Mouse (Mus musculus): ENCODE measurements around the gene Ankrd40.

Ankrd40 gene

DNA sequence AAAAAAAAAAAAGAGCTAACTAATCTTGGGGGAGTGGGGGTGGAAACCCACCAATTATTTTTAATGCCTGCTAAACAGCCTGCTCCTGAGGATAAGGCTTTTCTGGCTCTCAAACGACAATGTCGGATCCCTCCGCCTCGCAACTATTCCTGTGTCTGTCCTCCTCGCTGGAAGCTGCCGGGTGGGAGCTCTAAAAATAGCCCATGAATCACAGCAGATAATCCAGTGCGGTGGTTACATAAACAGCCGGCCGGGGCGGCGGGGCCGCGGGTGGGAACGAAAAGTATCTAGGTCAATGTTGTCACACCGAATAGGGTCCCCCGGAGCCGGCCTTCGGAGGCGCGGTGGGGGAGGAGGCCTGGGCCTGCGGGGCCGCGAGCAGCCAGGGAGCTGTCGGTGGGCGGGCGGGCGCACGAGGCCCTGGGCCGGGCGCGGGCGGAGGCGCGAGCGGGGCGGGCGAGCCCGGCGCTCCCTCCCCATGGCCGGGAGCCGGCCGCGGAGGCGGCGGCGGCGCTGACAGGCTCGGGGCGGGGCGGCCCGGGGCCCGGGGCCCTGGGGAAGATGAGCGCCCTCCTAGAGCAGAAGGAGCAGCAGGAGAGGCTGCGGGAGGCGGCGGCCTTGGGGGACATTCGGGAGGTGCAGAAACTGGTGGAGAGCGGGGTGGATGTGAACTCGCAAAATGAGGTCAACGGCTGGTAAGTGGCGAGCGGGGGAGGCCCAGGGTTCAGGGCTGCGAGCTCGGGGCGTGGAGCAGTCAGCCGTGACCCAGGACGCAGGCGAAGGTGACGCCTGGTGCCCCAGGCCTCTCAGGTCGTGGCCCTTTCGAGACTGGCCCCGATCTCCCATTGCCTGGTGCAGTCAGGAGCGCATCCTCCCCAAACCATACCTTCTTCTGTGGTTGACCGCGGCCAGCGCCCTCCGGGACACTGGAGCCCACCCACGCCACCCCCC is at the start of gene Ankrd40:
Gene Ankrd40 (plus strand): TSS at position 309 of the 951 bp plus-strand sequence.
- peak; percentile 95 for DNase-seq (ENCODE audit: low read depth, low spot score)

GRCm38 (mm10) chr11:94281199-94282181 is 46.3 kb upstream of the Ankrd40 start, which contains the start of gene Gm21885:
Gene Gm21885 (plus strand): TSS chr11:94281873.
- DNase-seq (ENCODE audit: low read depth, low spot score) = no peak

DNA sequence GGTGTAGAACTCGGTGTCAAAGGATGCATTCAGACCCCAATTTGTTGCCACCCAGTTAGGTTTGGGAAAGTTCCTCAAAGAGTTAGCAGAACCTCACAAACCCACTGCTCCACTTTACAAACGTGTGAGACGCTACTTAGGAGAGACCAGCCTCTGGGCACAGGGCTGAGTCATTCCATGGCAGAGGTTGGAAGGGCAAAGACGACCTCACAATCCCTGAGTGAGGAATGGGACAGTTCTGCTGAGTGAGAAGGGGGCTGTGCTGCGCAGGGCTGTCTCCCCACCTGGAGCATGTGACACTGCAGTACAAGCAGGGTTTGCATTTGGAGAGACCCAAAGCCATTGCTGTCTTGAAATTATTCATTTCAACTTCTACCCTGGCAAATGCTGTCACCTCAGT is 45.5 kb upstream of the Ankrd40 start:
- no peak for DNase-seq (ENCODE audit: low read depth, low spot score)

DNA sequence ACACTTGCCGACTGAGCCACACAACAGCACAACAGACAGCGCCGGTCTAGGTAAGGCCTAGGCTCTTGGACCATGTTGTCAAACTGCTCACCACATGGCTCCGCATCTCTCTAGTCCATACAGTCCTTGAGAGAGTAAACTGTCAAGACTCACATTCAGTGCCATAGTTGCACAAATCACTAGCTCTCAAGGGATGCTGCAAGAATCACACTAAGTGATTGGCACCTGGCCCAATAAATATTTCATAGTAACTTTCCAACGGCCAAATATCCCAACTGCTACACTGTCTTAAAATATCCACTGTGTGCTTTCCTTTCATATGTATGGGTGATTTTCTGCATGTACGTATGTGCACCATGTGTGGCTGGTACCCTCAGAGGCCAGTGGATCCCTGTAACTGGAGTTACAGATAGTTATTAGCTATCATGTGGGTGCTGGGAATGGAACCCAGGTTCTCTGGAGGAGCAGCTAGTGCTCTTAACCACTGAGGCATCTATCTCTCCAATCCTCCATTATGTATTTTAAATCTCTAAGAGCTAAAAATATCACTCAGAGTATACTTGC is 44.2 kb upstream of the Ankrd40 start:
- no peak for DNase-seq (ENCODE audit: low read depth, low spot score)

DNA sequence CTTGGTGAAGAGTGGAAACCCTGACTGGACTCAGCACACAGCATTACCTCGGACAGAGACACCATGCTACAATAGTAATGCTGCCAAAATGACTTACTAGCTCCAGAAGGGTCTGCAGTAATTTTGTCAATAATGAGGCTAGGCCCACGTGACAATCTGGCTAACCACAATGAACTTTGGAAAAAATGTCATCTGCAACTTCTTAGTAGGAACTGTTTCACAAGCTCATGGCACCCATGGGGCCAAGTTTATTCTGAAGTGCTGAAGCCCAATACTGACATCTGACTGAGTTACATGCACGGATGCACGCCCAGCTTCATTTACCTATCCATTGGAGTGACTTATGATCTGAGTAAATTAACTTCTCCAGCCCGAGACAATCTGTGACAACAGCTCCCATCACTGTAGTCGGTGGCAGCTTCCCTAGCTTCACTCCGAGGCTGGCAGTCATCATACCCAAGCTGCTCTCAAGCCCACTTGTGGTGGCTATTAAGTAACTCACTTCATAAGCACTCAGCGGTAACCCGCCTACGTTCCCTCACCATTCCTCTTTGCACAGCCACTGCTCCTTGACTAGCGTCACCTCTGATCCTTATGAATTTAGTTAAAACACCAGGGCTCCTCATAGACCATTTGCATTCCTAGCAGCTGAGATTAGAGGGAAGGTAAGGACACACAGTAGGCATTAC is 41.8 kb upstream of the Ankrd40 start:
- DNase-seq (ENCODE audit: low read depth, low spot score) = no peak

GRCm38 (mm10) chr11:94287105-94287504 is 40.7 kb upstream of the Ankrd40 start:
- DNase-seq (ENCODE audit: low read depth, low spot score) = no peak

DNA sequence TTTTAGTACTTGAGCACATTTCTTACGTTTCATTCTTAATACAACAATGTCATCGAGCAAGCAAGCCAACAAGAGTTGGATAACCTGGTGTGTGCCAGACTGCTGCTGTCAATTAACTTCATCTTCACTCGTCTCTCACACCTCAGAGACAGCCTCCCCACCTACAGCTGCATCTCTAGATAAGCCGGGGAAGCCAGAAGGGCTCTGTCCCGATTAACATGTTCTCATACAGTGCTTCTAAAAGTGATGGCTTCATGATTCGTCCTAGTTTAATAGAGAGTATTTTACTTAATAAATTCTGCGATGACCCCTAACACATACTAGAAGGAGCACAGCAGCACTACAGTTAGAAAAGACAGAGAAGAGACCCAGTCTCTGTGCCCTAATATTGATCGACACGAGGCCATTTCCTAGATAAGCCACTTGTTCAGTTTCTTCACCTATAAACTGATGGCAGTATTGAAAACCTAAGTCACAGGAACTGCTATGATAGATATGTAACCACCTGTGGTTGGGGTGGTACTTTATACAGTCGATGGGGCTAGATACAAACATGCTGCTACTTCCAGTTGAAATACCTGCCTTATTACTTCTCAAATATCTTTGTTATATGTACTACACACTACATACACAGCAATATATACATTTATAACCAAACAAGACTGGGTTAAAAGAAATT is 37.6 kb upstream of the Ankrd40 start:
- no peak for DNase-seq (ENCODE audit: low read depth, low spot score)

- no peak for DNase-seq (ENCODE audit: low read depth, low spot score)
These were observed 32.6 kb upstream of the Ankrd40 start for GRCm38 (mm10) chr11:94294996-94295845.

GRCm38 (mm10) chr11:94312733-94313132 is 15.1 kb upstream of the Ankrd40 start:
- DNase-seq (ENCODE audit: low read depth, low spot score) = no peak

GRCm38 (mm10) chr11:94314098-94314652 is 13.6 kb upstream of the Ankrd40 start:
- DNase-seq (ENCODE audit: low read depth, low spot score) = no peak

- no peak for DNase-seq (ENCODE audit: low read depth, low spot score)
These were observed 12.5 kb upstream of the Ankrd40 start for GRCm38 (mm10) chr11:94315308-94315707.

- DNase-seq (ENCODE audit: low read depth, low spot score) = no peak
These were observed 11.3 kb upstream of the Ankrd40 start for GRCm38 (mm10) chr11:94316528-94316927.

- DNase-seq (ENCODE audit: low read depth, low spot score) = no peak
These were observed 10.8 kb upstream of the Ankrd40 start for GRCm38 (mm10) chr11:94317014-94317413.

DNA sequence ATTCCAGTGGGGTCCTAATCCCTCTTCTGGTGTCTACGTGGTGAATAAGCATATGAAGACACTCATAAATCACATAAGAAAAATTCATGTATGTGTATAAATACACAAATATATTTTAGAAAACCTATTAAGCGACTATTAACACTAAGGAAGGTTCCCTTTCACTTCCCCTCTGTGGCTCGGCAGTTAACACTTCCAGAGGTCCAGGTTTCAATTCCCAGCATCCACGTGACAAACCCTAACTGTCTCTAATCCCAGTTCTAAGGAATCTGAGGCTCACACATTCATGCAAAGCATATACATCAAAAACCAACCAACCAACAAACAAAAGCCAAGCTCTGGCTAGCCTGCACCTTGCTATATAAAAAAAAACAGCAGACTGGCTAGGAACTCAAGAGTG is 10.3 kb upstream of the Ankrd40 start:
- DNase-seq (ENCODE audit: low read depth, low spot score) = no peak

- DNase-seq (ENCODE audit: low read depth, low spot score) = no peak
These were observed 9.7 kb upstream of the Ankrd40 start for GRCm38 (mm10) chr11:94318056-94318455.

DNA sequence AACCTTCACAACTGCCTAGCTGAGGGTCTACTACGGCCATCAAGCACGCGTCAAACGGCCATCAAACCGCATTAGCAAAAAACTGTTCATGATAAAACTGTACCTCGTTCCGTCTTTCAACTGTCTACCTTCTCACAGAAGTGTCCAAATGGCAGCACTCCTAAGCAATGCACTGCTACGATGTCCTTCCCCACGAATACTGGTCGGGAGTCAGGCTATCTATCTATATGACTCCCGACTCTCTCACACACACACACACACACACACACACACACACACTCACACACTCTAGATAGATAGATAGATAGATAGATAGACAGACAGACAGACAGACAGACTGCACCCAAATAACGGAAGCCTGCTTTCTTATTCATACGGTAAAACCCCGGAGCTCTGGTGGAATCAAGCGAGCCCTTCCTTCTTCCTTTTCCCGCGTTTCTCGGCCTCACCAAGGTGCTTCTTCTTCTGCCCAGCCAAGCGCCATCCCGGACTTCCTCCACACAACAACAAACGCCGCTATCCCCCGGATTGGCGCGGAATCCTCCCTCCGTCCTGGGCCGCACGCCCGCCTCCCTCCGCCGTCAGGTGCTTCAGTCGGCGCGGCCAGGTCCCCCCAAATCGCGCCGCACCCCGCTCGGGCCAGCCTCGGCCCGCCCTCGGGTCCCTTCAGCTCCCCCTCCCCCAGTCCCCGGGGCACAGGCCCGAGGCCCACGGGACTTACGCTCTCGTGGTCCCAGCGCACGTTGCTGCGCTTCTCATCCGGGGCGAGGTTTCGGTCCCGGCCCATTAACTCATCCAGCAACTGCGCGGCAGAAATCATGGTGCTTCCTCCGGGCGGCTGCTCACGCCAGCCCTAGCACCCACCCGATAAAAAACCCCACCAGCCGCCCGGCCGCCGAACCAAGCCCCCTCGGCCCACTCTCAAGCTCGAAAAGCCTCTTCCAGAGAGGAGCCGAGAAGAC is 6.6 kb upstream of the Ankrd40 start:
- DNase-seq (ENCODE audit: low read depth, low spot score) = peak; percentile 56

DNA sequence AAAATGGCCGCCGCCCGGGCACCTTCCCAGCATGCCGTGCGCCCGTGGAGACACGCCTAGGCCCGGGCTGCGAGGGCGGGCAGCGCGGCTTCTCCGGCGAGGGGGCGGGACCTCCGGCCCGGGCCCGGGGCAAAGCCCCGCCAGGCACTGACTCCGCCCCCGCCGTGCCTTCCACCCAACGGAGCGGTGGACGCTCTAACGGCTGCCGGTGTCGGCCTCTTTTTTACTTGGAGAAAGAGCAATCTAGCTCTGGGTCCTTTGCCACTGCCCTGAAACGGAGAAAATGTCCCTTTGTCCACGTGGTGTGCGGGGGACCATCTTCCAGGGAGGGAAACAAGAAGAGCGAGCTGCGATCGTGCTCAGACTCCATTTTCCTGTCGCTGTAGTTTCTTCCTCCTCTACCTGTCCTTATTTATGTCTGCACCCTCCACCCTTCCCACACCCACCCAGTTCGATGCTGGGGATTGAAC is 5.8 kb upstream of the Ankrd40 start, which contains the start of gene Luc7l3:
Gene Luc7l3 (minus strand): TSS at position 58 of the 470 bp plus-strand sequence.
- peak; percentile 94 for DNase-seq (ENCODE audit: low read depth, low spot score)

DNA sequence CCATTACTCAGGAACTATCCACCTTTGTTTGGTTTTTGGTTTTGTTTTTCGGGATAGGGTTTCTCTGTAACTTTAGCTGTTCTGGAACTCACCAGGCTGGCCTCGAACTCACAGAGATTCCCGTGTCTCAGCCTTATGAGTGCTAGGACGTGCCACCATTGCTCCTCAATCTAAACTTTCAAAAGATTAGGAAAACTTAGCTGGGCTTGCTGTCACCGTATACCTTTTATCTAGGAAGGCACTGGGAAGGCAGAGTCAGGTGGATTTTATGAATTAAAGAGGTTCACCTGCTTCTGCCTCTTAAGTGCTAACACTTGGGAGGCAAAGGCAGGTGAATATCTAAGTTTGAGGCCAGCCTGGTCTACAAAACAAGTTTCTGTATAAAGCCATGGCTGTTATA is 5.2 kb upstream of the Ankrd40 start:
- DNase-seq (ENCODE audit: low read depth, low spot score) = peak; percentile 23
